Mouse (Mus musculus) E14TG2a.4 (cell line): Measurements from ENCODE around the gene Eef1akmt2.

Experiments
- CTCF ChIP-seq: conservative IDR thresholded peaks from 2 replicates; pipeline ENCODE4 v1.5.1; 2014; ENCODE audit warnings: low read length
- NANOG ChIP-seq: IDR thresholded peaks from 2 replicates; pipeline ENCODE4 v1.6.1; 2014; ENCODE audit warnings: borderline replicate concordance, low read length, mixed read lengths

DNA sequence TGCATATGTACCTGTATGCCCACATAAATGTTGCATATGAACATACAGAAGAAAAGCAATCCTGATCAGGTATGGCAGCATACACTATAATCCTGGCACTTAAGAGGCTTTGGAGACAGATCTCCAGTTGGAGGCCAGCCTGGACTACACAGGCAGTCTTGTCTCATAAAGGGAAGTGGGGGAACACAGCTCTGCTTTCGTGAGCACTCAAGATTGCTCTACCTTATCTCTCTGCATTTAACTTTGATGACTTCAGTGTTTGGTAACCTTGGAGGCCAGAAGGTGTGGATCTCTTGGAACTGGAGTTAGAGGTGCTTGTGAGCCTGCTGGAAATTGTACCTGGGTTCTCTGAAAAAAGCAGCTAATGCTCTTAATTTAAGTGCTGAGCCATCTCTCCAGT, 27.8 kb upstream of the Eef1akmt2 start:
- no peak for TF ChIP-seq CTCF
- TF ChIP-seq NANOG: no peak
